Mouse (Mus musculus) ES-E14 (cell line): Measurements from ENCODE around the gene Actr1a. TPM values are rescaled to one million over a fixed set of nuclear protein-coding genes. Genes with fewer than 3 reads are reported as not detected.

ENCODE experiments used
- DNase-seq: peaks from one replicate; pipeline ENCODE4 v3.0.0-alpha.2; 2013; ENCODE audit warnings: low read depth, low spot score
- H3K27ac ChIP-seq: 2 replicates; pipeline ENCODE4 v1.5.1; 2012; ENCODE audit warnings: low read depth, mild to moderate bottlenecking, low read length, moderate library complexity, mixed read lengths; ENCODE audit not compliant: poor library complexity, insufficient read depth, severe bottlenecking
- H3K36me3 ChIP-seq: 2 replicates; pipeline ENCODE4 v1.6.1; 2012; ENCODE audit warnings: mild to moderate bottlenecking, low read length, moderate library complexity, mixed read lengths; ENCODE audit not compliant: control insufficient read depth, poor library complexity, insufficient read depth, severe bottlenecking
- H3K4me1 ChIP-seq, 2 experiments: fragments of 150-350 bp in 1 of 2; sonication (generic) in 1 of 2; 2 replicates each; pipeline ENCODE4 v1.6.1; 2012; ENCODE audit warnings: low read length in 2 of 2, mild to moderate bottlenecking in 1 of 2, mixed read lengths in 1 of 2; ENCODE audit not compliant: control insufficient read depth in 2 of 2, insufficient read depth in 2 of 2, poor library complexity in 1 of 2
- H3K4me3 ChIP-seq, 2 experiments: fragments of 150-350 bp in 1 of 2; sonication (generic) in 1 of 2; 2 replicates each; pipeline ENCODE4 v1.5.1; 2012; ENCODE audit warnings: low read length in 2 of 2, low read depth in 1 of 2, mild to moderate bottlenecking in 1 of 2, mixed read lengths in 1 of 2; ENCODE audit not compliant: insufficient read depth in 1 of 2, poor library complexity in 1 of 2, severe bottlenecking in 1 of 2
- H3K9ac ChIP-seq: 2 replicates; pipeline ENCODE4 v1.6.1; 2012; ENCODE audit warnings: low read depth, mild to moderate bottlenecking, low read length, mixed read lengths; ENCODE audit not compliant: poor library complexity, insufficient read depth, severe bottlenecking
- H3K9me3 ChIP-seq: fragments of 150-350 bp; sonication (generic); 2 replicates; pipeline ENCODE4 v1.6.1; 2012; ENCODE audit warnings: low read depth, mild to moderate bottlenecking, low read length; ENCODE audit not compliant: control insufficient read depth, insufficient read depth
- CHD2 ChIP-seq: IDR thresholded peaks from 2 replicates; pipeline ENCODE4 v1.6.1; 2014; ENCODE audit warnings: mild to moderate bottlenecking, low read depth, low read length, inconsistent platforms
- HCFC1 ChIP-seq: IDR thresholded peaks from 2 replicates; pipeline ENCODE4 v1.6.1; 2012; ENCODE audit warnings: low read length, inconsistent platforms, borderline replicate concordance; ENCODE audit not compliant: insufficient read depth
- MAFK ChIP-seq: IDR thresholded peaks from 2 replicates; pipeline ENCODE4 v1.6.1; 2014; ENCODE audit warnings: mild to moderate bottlenecking, low read depth, low read length, inconsistent platforms; ENCODE audit not compliant: insufficient read depth
- ZC3H11A ChIP-seq: IDR thresholded peaks from 2 replicates; pipeline ENCODE4 v1.6.1; 2012; ENCODE audit warnings: low read depth, mild to moderate bottlenecking, inconsistent platforms, low read length, borderline replicate concordance
- ZNF384 ChIP-seq: IDR thresholded peaks from 2 replicates; pipeline ENCODE4 v1.6.1; 2012; ENCODE audit warnings: low read depth, low read length, inconsistent platforms
- in situ Hi-C, 2 experiments: fragments of 600-800 bp; cut with MboI; formaldehyde crosslinking; loops; one replicate each; pipeline ENCODE4 v1.15.1; 2025; ENCODE audit warnings: low sequenced_read_pairs in 2 of 2, inconsistent platforms in 1 of 2; ENCODE audit not compliant: unreplicated experiment in 2 of 2
- total RNA-seq: library from RNA; depleted of rRNA; stranded (reverse); fragments of 300-350 nt; gene quantifications from 2 replicates; pipeline ENCODE4 v1.2.3, GENCODE M21; 2012

Gene Actr1a
- total RNA-seq, 1 experiment, result 85.7 TPM

DNA sequence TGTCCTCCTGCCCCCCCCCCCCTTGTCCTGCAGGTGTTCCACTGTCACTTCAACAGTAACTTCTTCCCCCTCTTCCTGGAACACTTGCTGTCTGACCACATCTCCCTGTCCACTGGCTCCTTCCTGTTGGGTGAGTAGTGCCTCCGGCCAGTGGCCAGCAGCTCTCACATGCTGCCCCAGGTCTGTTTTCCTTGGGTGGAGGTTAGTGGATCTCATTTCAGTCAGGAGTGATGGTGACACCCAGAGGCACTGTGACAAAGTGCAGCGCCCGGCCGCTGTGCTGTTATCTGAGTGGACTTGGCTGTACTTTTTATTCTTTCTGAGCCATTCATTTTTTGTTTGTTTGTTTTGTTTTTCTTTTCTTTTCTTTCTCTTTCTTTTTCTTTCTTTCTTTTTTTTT lies 26.3 kb downstream of the Actr1a start:
- no peak overlapping the region for H3K4me3 ChIP-seq
- in situ Hi-C loops, result no loop called here
- H3K36me3 ChIP-seq, result no peaks in the 10 kb centered on the region; the same call in 1 of the 2 replicates
- no peaks in the 10 kb centered on the region for H3K9me3 ChIP-seq
- TF ChIP-seq ZC3H11A, result no peak
- no peak for TF ChIP-seq ZNF384
- TF ChIP-seq CHD2, result no peak
- no peak for TF ChIP-seq MAFK
- no peak for TF ChIP-seq HCFC1
- H3K4me1 ChIP-seq, result no peaks in the 10 kb centered on the region
- no peak for DNase-seq
- no peak overlapping the region for H3K27ac ChIP-seq
- no peak overlapping the region for H3K9ac ChIP-seq

DNA sequence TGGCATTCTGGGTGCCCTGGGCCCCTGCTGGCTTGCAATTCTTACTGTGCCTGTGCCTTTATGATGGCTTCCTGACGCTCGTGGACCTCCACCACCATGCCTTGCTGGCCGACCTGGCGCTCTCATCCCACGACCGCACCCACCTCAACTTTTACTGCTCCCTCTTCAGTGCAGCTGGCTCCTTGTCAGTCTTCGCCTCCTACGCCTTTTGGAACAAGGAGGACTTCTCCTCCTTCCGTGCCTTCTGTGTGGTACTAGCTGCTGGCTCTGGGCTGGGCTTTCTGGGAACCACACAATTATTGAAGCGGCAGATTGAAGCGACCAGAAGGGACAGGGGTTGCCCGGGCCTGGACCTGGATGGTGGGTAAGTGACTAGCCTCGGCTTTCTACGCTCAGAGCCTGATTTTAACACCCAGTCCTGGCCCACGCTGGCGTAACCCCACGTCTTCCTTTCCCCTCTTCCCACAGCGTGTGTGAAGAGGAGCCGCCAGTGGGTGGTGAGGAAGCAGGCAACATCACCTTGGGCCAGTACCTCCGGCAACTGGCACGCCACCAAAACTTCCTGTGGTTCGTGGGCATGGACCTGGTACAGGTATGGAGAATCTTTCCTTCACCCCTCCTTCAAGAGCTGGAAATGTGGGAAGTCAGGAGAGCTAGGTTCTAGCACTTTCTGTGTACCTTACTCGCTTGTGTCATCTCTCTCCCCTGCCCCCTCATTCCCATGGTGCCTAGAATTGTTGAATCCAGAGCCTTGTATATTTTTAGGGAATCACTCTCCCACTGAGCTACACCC lies 27.6 kb downstream of the Actr1a start:
- Histone ChIP-seq H3K4me3 (no peak overlapping the region), H3K9ac (no peak overlapping the region), H3K27ac (no peak overlapping the region), H3K4me1 (peaks cover 0 to 2% of the 10 kb centered on the region in 2 experiments; a peak in 1 of 4 replicates), H3K36me3 (no peaks in the 10 kb centered on the region; the same call in 1 of the 2 replicates), H3K9me3 (no peaks in the 10 kb centered on the region)
- no peak for DNase-seq
- in situ Hi-C loops, result no loop called here
- TF ChIP-seq MAFK (no peak), ZNF384 (no peak), HCFC1 (no peak)

DNA sequence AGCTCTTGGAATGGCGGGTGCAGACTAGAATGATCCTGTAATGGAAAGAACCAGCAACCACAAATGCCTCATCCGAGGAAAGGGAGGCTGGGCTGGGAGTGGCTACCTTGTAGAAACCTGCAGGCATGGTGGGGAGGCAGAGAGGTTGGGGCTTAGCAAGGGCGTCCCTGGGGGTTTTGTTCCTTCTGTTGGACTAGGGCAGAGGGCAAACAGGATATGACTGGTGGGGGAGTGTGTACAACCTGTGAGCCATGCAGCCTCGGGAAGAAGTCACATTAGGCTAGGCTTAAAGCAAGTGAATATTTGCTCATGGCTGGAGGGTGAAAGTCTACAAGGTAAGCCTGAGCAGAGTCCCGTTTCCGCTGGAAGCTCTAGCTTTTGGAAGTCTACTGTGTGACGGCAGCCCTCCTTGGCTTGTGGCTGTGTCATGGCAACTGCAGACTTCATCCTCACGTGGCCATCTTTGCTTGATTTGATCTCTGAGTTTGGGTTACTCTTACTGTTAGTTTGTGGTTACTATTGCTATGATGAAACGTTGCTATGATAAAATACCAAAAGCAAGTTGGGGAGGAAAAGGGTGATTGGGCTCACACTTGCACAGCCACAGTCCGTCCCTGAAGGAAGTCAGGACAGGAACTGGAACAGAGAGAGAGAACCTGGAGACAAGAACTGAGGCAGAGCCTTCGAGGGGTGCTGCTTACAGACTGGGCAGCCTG lies 32.1 kb downstream of the Actr1a start:
- no peak overlapping the region for H3K9ac ChIP-seq
- no peak for DNase-seq
- H3K4me1 ChIP-seq, result peaks cover 2 to 3% of the 10 kb centered on the region in 2 experiments; a peak in 2 of 4 replicates
- no peaks in the 10 kb centered on the region for H3K36me3 ChIP-seq
- no peak overlapping the region for H3K27ac ChIP-seq
- 0 out of 4 replicates have a peak overlapping the region, but pooled peaks of 1 of the 2 experiments have one; percentile 12 for H3K4me3 ChIP-seq
- TF ChIP-seq CHD2, result no peak
- no peak for TF ChIP-seq HCFC1
- TF ChIP-seq MAFK, result no peak
- no peak for TF ChIP-seq ZC3H11A
- TF ChIP-seq ZNF384, result no peak
- no peaks in the 10 kb centered on the region for H3K9me3 ChIP-seq
- in situ Hi-C loops, result no loop called here

DNA sequence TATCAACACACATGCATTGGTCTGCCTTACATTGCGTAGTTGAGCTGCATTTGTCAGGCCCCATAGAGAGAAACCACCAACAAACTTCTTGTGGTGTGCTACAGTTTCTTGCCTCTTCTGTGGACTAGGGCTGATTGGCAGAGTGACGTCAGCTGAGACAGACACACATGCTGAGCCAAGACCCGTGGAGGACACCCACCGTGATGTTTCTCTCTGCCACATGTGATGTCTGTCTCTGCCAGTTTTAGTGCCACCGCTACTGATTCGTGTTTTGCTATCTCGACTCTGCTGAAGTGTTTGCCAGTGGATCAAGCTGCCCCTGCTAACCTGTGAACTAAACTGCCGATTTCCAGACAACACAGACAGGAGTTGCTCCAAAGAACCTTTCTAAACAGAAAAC lies 33.4 kb downstream of the Actr1a start:
- in situ Hi-C loops, result no loop called here
- Histone ChIP-seq H3K36me3 (no peaks in the 10 kb centered on the region), H3K9me3 (no peaks in the 10 kb centered on the region), H3K4me1 (peaks cover 5% of the 10 kb centered on the region in 2 experiments; a peak in 2 of 4 replicates), H3K27ac (no peak overlapping the region), H3K9ac (no peak overlapping the region), H3K4me3 (no peak overlapping the region)
- DNase-seq, result no peak
- no peak for TF ChIP-seq ZC3H11A
- no peak for TF ChIP-seq MAFK
- TF ChIP-seq CHD2, result no peak
- no peak for TF ChIP-seq HCFC1
- no peak for TF ChIP-seq ZNF384
